17 mouse cellular contexts compared by ENCODE assay signal in genomic region chr16:84718250-84718649, GRCm38 (mm10). TPM values are rescaled to one million over a fixed set of nuclear protein-coding genes. Genes with fewer than 3 reads are reported as not detected.
DNase-seq lines count a peak whose midpoint lies in the region; TF ChIP-seq lines count a peak whose summit lies in the region.
"Had no signal": no experiment of that assay in that cellular context is flagged by ENCODE, and none has a peak within 500 bp of the region (broad histone marks: within the 10 kb centered on the region; RNA-seq: fewer than 3 reads in every experiment).

No protein-coding gene starts in this region.

- peaks cover 49 to 70% of the 10 kb centered on the region in 2 experiments for H3K36me3 ChIP-seq in CH12.LX (replicated peaks in 1 of 2; ENCODE audit: control insufficient read depth in 1 of 2, insufficient read depth in 1 of 2, low read length in 1 of 2)

- no peak overlapping the region for H3K4me2 ChIP-seq in CH12.LX (ENCODE audit: insufficient read depth, low read depth, poor library complexity, severe bottlenecking)

- no peak for TF ChIP-seq EP300 in CH12.LX (IDR thresholded peaks at IDR 0.05; ENCODE audit: low read length)

- no peak overlapping the region for H3K9ac ChIP-seq in CH12.LX (ENCODE audit: insufficient read depth, low read depth)

- DNase-seq in CH12.LX (ENCODE audit: extremely low read depth) = peak; percentile 58
- no peak for DNase-seq in layer of hippocampus, adult 18-20 months (ENCODE audit: low spot score in 2 of 2)
- DNase-seq: adrenal gland, adult 2 months; adrenal gland, adult 8-10 months; adrenal gland, postnatal 10 days; adrenal gland, postnatal 14 days; adrenal gland, postnatal 25 days; adrenal gland, postnatal 36 days; B cell, adult 2 months; cerebellum, adult 11 months; cerebellum, adult 11-12 months; cerebellum, adult 18-20 months; cerebellum, adult 2 months; cerebellum, adult 8-10 months had no signal

- peaks cover 22% of the 10 kb centered on the region for H3K79me2 ChIP-seq in CH12.LX (replicated peaks; ENCODE audit: control insufficient read depth, extremely low read depth, insufficient read depth, poor library complexity, severe bottlenecking)

- dilution Hi-C loops in CH12.LX (cut with MboI; ENCODE audit: extremely low pct_ligation_motif_present, extremely low pct_unique_long_range_greater_than_20kb, low sequenced_read_pairs) = no loop called here

- no peak for TF ChIP-seq POLR2A in CH12.LX (IDR thresholded peaks at IDR 0.05; ENCODE audit: low read depth, low read length)

- TF ChIP-seq RAD21 in CH12.LX (IDR thresholded peaks at IDR 0.05; ENCODE audit: low read depth, low read length) = no peak

- H3K4me1 ChIP-seq in CH12.LX (ENCODE audit: control insufficient read depth in 1 of 2, insufficient read depth in 2 of 2) = peaks cover 17 to 36% of the 10 kb centered on the region in 2 experiments

- no peaks in the 10 kb centered on the region for H3K27me3 ChIP-seq in CH12.LX (replicated peaks)
- H3K27me3 ChIP-seq: Patski had no signal

- H3K4me3 ChIP-seq in CH12.LX (replicated peaks in 1 of 3; ENCODE audit: low read depth in 2 of 3, low read length in 2 of 3, poor library complexity in 1 of 3) = no peak overlapping the region

- TF ChIP-seq CTCF in CH12.LX (conservative IDR thresholded peaks at IDR 0.05 in 1 of 2, IDR thresholded peaks at IDR 0.05 in 1 of 2; ENCODE audit: low read depth in 2 of 2, low read length in 2 of 2) = no peak

- in situ Hi-C loops in CH12.LX (cut with MboI; ENCODE audit: low pct_ligation_motif_present, low pct_unique_long_range_greater_than_20kb, low sequenced_read_pairs) = no loop called here

- peaks cover 3% of the 10 kb centered on the region for H3K9me3 ChIP-seq in CH12.LX (replicated peaks; ENCODE audit: low read length)
- H3K9me3 ChIP-seq: G1E had no signal

- H3K27ac ChIP-seq in CH12.LX (ENCODE audit: insufficient read depth, low read depth) = peak overlapping the region; percentile 47; the same call in 1 of the 2 replicates

TF ChIP-seq in CH12.LX, 34 proteins besides CTCF, POLR2A, EP300 and RAD21:
- TF ChIP-seq CHD2 (IDR thresholded peaks at IDR 0.05; ENCODE audit: low read length) (peak; percentile 8; the same call in 1 of the 2 replicates), TCF12 (IDR thresholded peaks at IDR 0.05; ENCODE audit: low read depth, low read length) (no peak), NELFE (IDR thresholded peaks at IDR 0.05; ENCODE audit: low read depth, low read length) (no peak), MAFK (IDR thresholded peaks at IDR 0.05; ENCODE audit: insufficient replicate concordance, low read length) (no peak), POLR2AphosphoS2 (IDR thresholded peaks at IDR 0.05; ENCODE audit: low read depth, low read length) (peak; percentile 98), TBP (conservative IDR thresholded peaks at IDR 0.05; ENCODE audit: low read depth, low read length) (no peak), ETS1 (conservative IDR thresholded peaks at IDR 0.05; ENCODE audit: low read depth, low read length) (no peak), ELF1 (IDR thresholded peaks at IDR 0.05; ENCODE audit: low read depth, low read length) (0 out of 2 replicates have a peak, but pooled peaks have one; percentile 8), MYC (IDR thresholded peaks at IDR 0.05; ENCODE audit: low read depth, low read length) (0 out of 2 replicates have a peak, but pooled peaks have one; percentile 12), SIN3A (IDR thresholded peaks at IDR 0.05; ENCODE audit: low read length) (no peak), HCFC1 (IDR thresholded peaks at IDR 0.05; ENCODE audit: low read depth, low read length) (no peak), SMC3 (IDR thresholded peaks at IDR 0.05; ENCODE audit: low read depth, low read length) (no peak), JUND (conservative IDR thresholded peaks at IDR 0.05; ENCODE audit: low read depth, low read length) (no peak), KAT2A (IDR thresholded peaks at IDR 0.05; ENCODE audit: insufficient replicate concordance, low read length) (no peak)

RNA-seq across cellular contexts. Expression of gene Mrpl39, which starts 17.3 kb away (rescaled TPM):
- 123 and 128 TPM in 2 replicates for total RNA-seq in CH12.LX (2012; rRNA removed)
- 110 and 112 TPM in 2 replicates for total RNA-seq in CH12.LX (2014; rRNA removed)
- polyA plus RNA-seq in CH12.LX (2012; ENCODE audit: insufficient read length, low read depth) = 97.4 and 102 TPM in 2 replicates
- total RNA-seq in layer of hippocampus, adult 18-20 months (2021) = 10 to 100 TPM; 21.3 to 22.5 TPM

RNA-seq across cellular contexts. Expression of gene Jam2, which starts 55.7 kb away (rescaled TPM):
- total RNA-seq in CH12.LX (2012; rRNA removed) (0.08 TPM in 2 replicates), CH12.LX (2014; rRNA removed) (not detected in 2 replicates)
- polyA plus RNA-seq in CH12.LX (2012; ENCODE audit: insufficient read length, low read depth) = 0.09 and 0.10 TPM in 2 replicates
- total RNA-seq in layer of hippocampus, adult 18-20 months (2021) = 10 to 100 TPM; 18.2 to 22.6 TPM
- polyA plus RNA-seq: activated CD4-positive, CD25-positive, alpha-beta regulatory T cell, adult 4 months; G1E had no signal

Comparison
In these comparisons a context has a peak if more than half of its experiments do, and no peak if none do; other contexts are left out.
1. RNA of gene Mrpl39, which starts 17.3 kb away (total RNA-seq): 110 to 128 TPM in CH12.LX; 21.3 to 22.5 TPM in layer of hippocampus, adult 18-20 months; every median in the first group is over 4 times any median in the second.
2. RNA of gene Jam2, which starts 55.7 kb away (total RNA-seq): 18.2 to 22.6 TPM in layer of hippocampus, adult 18-20 months; 0.08 TPM in CH12.LX; every median in the first group is over 10 times any median in the second.